Comparison of ENCODE assay signal across 22 mouse cellular contexts in genomic region chr6:27928058-27928457, GRCm38 (mm10).
A peak's percentile ranks its signal among the peaks of the same experiment; 100 is the strongest.
DNase-seq lines count a peak whose midpoint lies in the region; ATAC-seq and TF ChIP-seq lines count a peak whose summit lies in the region.
"Had no signal": no experiment of that assay in that cellular context is flagged by ENCODE, and none has a peak within 500 bp of the region (broad histone marks: within the 10 kb centered on the region; RNA-seq: fewer than 3 reads in every experiment).

No protein-coding gene starts in this region.

- WGBS in liver, embryonic 12.5 days (ENCODE audit: insufficient replicate concordance), result 53% methylated on average over 3 of the region's 3 CpGs
- WGBS in liver, postnatal 0 days (ENCODE audit: insufficient replicate concordance), result 41% methylated on average over 3 of the region's 3 CpGs
- 43% methylated on average over 3 of the region's 3 CpGs for WGBS in liver, embryonic 16.5 days (ENCODE audit: insufficient replicate concordance)

- H3K4me2 ChIP-seq in liver, embryonic 12.5 days, result no peak overlapping the region
- no peak overlapping the region for H3K4me2 ChIP-seq in liver, postnatal 0 days (ENCODE audit: low read depth, low read length)
- H3K4me2 ChIP-seq in liver, embryonic 16.5 days (ENCODE audit: low read depth, low read length), result no peak overlapping the region
- H3K4me2 ChIP-seq: embryonic facial prominence, embryonic 13.5 days; embryonic facial prominence, embryonic 15.5 days; forebrain, embryonic 12.5 days had no signal

- H3K4me3 ChIP-seq in liver, embryonic 12.5 days, result no peak overlapping the region
- no peak overlapping the region for H3K4me3 ChIP-seq in liver, postnatal 0 days (ENCODE audit: low read depth, low read length)
- H3K4me3 ChIP-seq in liver, embryonic 16.5 days (ENCODE audit: low read depth, low read length), result no peak overlapping the region
- H3K4me3 ChIP-seq: embryonic facial prominence, embryonic 13.5 days; embryonic facial prominence, embryonic 15.5 days; erythroblast, embryonic 14.5 days; forebrain, embryonic 10.5 days; forebrain, embryonic 12.5 days had no signal

- no peaks in the 10 kb centered on the region for H3K27me3 ChIP-seq in liver, embryonic 12.5 days (replicated peaks)
- no peaks in the 10 kb centered on the region for H3K27me3 ChIP-seq in liver, postnatal 0 days (ENCODE audit: insufficient read depth, low read length)
- no peaks in the 10 kb centered on the region for H3K27me3 ChIP-seq in liver, embryonic 16.5 days (ENCODE audit: control insufficient read depth, insufficient read depth, low read depth, low read length)
- H3K27me3 ChIP-seq: embryonic facial prominence, embryonic 13.5 days; embryonic facial prominence, embryonic 15.5 days; forebrain, embryonic 12.5 days had no signal

- no peak for DNase-seq in liver, postnatal 0 days
- DNase-seq in yolk sac, embryonic 10.5 days (ENCODE audit: low spot score), result peak; percentile 17
- no peak for DNase-seq in urinary bladder, adult 2 months (ENCODE audit: low spot score)
- DNase-seq: adrenal gland, adult 2 months; adrenal gland, postnatal 10 days; adrenal gland, postnatal 25 days; cerebellum, adult 11 months; cerebellum, adult 18-20 months; cerebellum, adult 8-10 months; cerebellum, adult 9-11 months; cerebellum, postnatal 14 days; cerebellum, postnatal 36 days; embryo, embryonic 11 days had no signal

- peak; percentile 59; the same call in 1 of the 2 replicates for ATAC-seq in liver, embryonic 12.5 days
- no peak for ATAC-seq in liver, postnatal 0 days
- 0 out of 2 replicates have a peak, but pooled peaks have one; percentile 41 for ATAC-seq in liver, embryonic 16.5 days (ENCODE audit: low read depth)
- ATAC-seq: forebrain, embryonic 14.5 days; forebrain, embryonic 16.5 days had no signal

- H3K4me1 ChIP-seq in liver, embryonic 12.5 days, result no peaks in the 10 kb centered on the region
- no peaks in the 10 kb centered on the region for H3K4me1 ChIP-seq in liver, postnatal 0 days (ENCODE audit: insufficient read depth)
- no peaks in the 10 kb centered on the region for H3K4me1 ChIP-seq in liver, embryonic 16.5 days (ENCODE audit: control insufficient read depth, low read depth, low read length)
- H3K4me1 ChIP-seq: embryonic facial prominence, embryonic 13.5 days; embryonic facial prominence, embryonic 15.5 days; forebrain, embryonic 10.5 days; forebrain, embryonic 12.5 days had no signal

- TF ChIP-seq CTCF in liver, postnatal 0 days (IDR thresholded peaks at IDR 0.05; ENCODE audit: low read depth), result no peak

- no peaks in the 10 kb centered on the region for H3K36me3 ChIP-seq in liver, embryonic 12.5 days
- H3K36me3 ChIP-seq in liver, postnatal 0 days (replicated peaks; ENCODE audit: insufficient read depth, low read length), result no peaks in the 10 kb centered on the region
- H3K36me3 ChIP-seq in liver, embryonic 16.5 days (ENCODE audit: control insufficient read depth, insufficient read depth), result no peaks in the 10 kb centered on the region
- H3K36me3 ChIP-seq: embryonic facial prominence, embryonic 13.5 days; embryonic facial prominence, embryonic 15.5 days; forebrain, embryonic 10.5 days; forebrain, embryonic 12.5 days had no signal

- H3K27ac ChIP-seq in liver, embryonic 12.5 days, result no peak overlapping the region
- no peak overlapping the region for H3K27ac ChIP-seq in liver, postnatal 0 days (ENCODE audit: low read depth)
- H3K27ac ChIP-seq in liver, embryonic 16.5 days (ENCODE audit: low read length), result no peak overlapping the region
- H3K27ac ChIP-seq: embryonic facial prominence, embryonic 13.5 days; embryonic facial prominence, embryonic 15.5 days; forebrain, embryonic 10.5 days; forebrain, embryonic 12.5 days had no signal

- H3K9me3 ChIP-seq in liver, embryonic 12.5 days (replicated peaks), result no peaks in the 10 kb centered on the region
- no peaks in the 10 kb centered on the region for H3K9me3 ChIP-seq in liver, postnatal 0 days (ENCODE audit: low read length)
- H3K9me3 ChIP-seq in liver, embryonic 16.5 days (replicated peaks; ENCODE audit: control insufficient read depth, low read length), result no peaks in the 10 kb centered on the region
- H3K9me3 ChIP-seq: embryonic facial prominence, embryonic 13.5 days; embryonic facial prominence, embryonic 15.5 days; forebrain, embryonic 10.5 days; forebrain, embryonic 12.5 days had no signal

- no peak overlapping the region for H3K9ac ChIP-seq in liver, embryonic 12.5 days
- no peak overlapping the region for H3K9ac ChIP-seq in liver, postnatal 0 days (replicated peaks)
- H3K9ac ChIP-seq in liver, embryonic 16.5 days (ENCODE audit: low read depth, low read length), result no peak overlapping the region
- H3K9ac ChIP-seq: embryonic facial prominence, embryonic 13.5 days; embryonic facial prominence, embryonic 15.5 days; forebrain, embryonic 12.5 days had no signal

- TF ChIP-seq EP300 in liver, postnatal 0 days (IDR thresholded peaks at IDR 0.05; ENCODE audit: low read depth), result no peak
